Mouse (Mus musculus): ENCODE data around the gene Ckm. TPM values are rescaled to one million over a fixed set of nuclear protein-coding genes. Genes with fewer than 3 reads are reported as not detected.
A peak's percentile ranks its signal among the peaks of the same experiment; 100 is the strongest.

Ckm gene
- polyA plus RNA-seq, 1 experiment = not detected

DNA sequence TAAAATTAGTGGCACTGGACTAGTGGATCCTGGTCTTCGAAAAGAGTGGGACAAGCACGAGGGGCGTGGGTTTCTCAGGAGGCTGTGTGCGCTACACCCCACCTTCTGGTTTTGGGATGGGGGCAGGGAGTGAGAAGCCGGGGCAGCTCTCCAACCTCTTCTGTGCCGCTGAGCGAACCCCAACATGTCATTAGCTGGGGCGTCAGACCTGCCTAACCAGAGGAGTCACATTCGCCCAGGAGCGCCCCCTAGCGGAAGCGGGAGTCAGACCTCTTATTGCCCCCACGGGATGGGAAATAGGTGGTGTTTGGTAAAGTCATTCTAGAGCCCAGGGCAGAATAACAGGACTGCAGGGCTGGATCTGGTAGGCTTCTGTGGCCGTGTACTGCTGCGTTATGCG is 42.9 kb upstream of the Ckm start:
- Histone ChIP-seq H3K4me3 (ENCODE audit: insufficient read depth, low read depth, low read length) (peak overlapping the region; percentile 65), H3K4me1 (ENCODE audit: control insufficient read depth, insufficient read depth, low read length) (peaks cover 26% of the 10 kb centered on the region), H3K27ac (ENCODE audit: insufficient read depth, low read depth, low read length) (no peak overlapping the region)
- 6% methylated on average over 16 of the region's 16 CpGs for WGBS
- peak; percentile 72 for TF ChIP-seq CTCF (IDR thresholded peaks at IDR 0.05; ENCODE audit: insufficient read depth, low read depth, low read length)
- no peak for TF ChIP-seq POLR2A (IDR thresholded peaks at IDR 0.05; ENCODE audit: insufficient read depth, low read depth, low read length)

DNA sequence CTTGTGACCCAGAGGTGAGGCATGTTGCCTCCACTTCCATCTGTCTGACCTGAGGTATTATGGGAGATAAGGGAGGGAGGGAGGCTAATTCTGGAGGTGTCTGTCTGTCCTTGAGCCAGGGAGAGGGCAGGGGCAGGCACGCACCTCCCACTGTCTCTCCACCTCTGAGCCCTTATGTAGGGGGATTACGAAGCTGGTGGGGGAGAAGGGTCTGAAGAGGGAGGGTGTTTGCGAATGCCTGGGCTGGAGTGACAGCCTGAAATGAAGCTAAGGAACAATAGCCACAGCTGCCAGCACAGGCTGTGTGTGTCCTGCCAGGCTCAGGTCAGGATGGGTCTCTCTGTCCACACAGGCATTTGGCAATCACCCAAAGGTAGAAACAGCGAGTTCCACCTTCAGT is 42.3 kb upstream of the Ckm start:
- H3K4me3 ChIP-seq (ENCODE audit: insufficient read depth, low read depth, low read length) = no peak overlapping the region
- 53% methylated on average over 4 of the region's 4 CpGs for WGBS
- H3K27ac ChIP-seq (ENCODE audit: insufficient read depth, low read depth, low read length) = no peak overlapping the region
- H3K4me1 ChIP-seq (ENCODE audit: control insufficient read depth, insufficient read depth, low read length) = peaks cover 26% of the 10 kb centered on the region
- TF ChIP-seq CTCF (IDR thresholded peaks at IDR 0.05; ENCODE audit: insufficient read depth, low read depth, low read length) = no peak
- no peak for TF ChIP-seq POLR2A (IDR thresholded peaks at IDR 0.05; ENCODE audit: insufficient read depth, low read depth, low read length)

DNA sequence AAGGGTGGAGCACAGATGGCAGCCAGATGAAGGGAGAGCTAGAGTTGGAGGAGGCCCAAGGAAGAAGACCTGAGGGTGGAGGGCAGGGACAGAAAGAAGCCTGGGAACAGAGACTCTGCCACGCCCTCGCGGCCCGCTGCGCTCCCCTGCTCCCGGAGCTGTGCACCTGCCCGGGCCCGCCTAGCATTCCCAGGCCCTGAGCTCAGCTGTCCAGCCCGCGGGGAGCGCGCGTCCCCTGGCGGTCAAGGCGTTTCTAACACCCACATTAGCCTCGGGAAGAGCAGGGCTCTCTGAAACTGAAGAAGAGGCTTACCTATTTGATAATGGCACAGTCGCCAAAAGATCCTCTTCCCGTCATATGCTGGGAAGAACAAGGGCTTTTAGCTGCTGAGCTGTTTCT is 40.7 kb upstream of the Ckm start:
- Histone ChIP-seq H3K27ac (ENCODE audit: insufficient read depth, low read depth, low read length) (no peak overlapping the region), H3K4me3 (ENCODE audit: insufficient read depth, low read depth, low read length) (no peak overlapping the region), H3K4me1 (ENCODE audit: control insufficient read depth, insufficient read depth, low read length) (peaks cover 24% of the 10 kb centered on the region)
- WGBS = 11% methylated on average over 18 of the region's 18 CpGs
- TF ChIP-seq CTCF (IDR thresholded peaks at IDR 0.05; ENCODE audit: insufficient read depth, low read depth, low read length) (peak; percentile 50; the same call in 1 of the 2 replicates), POLR2A (IDR thresholded peaks at IDR 0.05; ENCODE audit: insufficient read depth, low read depth, low read length) (no peak)

DNA sequence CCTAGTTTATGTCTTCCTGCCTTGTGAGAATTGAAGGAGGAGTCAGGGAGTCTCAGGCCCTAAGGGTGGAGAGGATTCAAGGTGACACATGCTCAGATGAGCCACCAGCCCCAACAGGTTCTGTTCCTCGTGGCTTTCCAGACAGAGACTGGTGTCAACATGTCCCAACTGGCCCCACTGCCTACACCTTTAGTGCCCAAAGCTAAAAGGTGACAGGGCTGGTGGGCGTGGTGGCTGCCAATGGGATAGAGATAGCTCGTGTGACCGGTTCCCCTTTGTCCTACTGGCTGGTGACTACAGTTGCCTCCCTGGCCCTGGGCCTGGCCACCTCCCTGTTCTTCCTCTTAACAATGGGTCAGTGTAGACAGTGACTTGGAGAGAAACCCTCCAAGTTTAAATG is 39.2 kb upstream of the Ckm start:
- TF ChIP-seq POLR2A (IDR thresholded peaks at IDR 0.05; ENCODE audit: insufficient read depth, low read depth, low read length) (no peak), CTCF (IDR thresholded peaks at IDR 0.05; ENCODE audit: insufficient read depth, low read depth, low read length) (no peak)
- Histone ChIP-seq H3K27ac (ENCODE audit: insufficient read depth, low read depth, low read length) (no peak overlapping the region), H3K4me3 (ENCODE audit: insufficient read depth, low read depth, low read length) (no peak overlapping the region), H3K4me1 (ENCODE audit: control insufficient read depth, insufficient read depth, low read length) (peaks cover 26% of the 10 kb centered on the region)
- 81% methylated on average over 4 of the region's 4 CpGs for WGBS

DNA sequence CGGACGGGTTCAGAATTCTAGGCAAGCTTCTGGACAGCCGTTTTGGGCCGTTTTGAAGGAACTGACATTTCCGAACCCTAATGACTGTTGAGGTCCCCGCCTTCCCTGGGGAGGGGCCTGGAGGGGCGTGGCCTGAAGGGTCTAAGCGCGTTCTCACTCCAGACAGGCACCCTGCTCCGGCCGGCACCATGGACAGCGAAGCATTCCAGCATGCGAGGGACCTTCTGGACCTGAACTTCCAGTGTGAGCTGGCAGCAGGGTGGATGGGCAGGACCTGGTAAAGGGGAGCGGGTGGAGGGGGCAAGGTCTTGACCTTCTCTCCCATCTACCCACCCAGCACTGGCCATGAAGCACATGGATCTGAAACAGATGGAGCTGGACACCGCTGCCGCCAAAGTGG is 36.2 kb upstream of the Ckm start:
- Histone ChIP-seq H3K4me1 (ENCODE audit: control insufficient read depth, insufficient read depth, low read length) (peaks cover 9% of the 10 kb centered on the region), H3K4me3 (ENCODE audit: insufficient read depth, low read depth, low read length) (no peak overlapping the region), H3K27ac (ENCODE audit: insufficient read depth, low read depth, low read length) (no peak overlapping the region)
- TF ChIP-seq POLR2A (IDR thresholded peaks at IDR 0.05; ENCODE audit: insufficient read depth, low read depth, low read length) (no peak), CTCF (IDR thresholded peaks at IDR 0.05; ENCODE audit: insufficient read depth, low read depth, low read length) (no peak)
- 36% methylated on average over 16 of the region's 16 CpGs for WGBS

DNA sequence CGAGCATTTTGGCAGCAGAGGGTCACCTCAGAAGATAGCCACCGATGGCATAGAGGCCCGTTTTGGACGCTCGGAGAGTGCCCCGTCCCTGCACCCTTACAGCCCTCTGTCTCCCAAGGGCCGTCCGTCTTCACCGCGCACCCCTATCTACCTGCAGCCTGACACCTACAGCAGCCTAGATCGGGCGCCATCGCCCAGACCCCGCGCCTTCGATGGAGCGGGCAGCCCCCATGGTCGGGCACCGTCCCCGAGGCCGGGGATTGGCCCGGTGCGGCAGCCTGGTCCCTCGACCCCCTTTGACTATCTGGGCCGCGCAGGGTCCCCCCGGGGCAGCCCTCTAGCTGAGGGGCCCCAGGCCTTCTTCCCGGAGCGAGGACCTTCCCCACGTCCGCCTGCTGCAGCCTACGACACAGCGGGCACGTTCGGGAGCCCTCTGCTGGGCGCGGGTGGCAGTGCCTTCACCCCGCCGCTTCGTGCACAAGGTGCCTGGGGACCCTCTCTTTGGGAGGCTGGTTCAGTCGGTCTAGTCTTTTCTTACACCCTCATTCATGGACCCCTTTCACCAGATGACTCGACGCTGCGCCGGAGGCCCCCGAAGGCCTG is 34.7 kb upstream of the Ckm start:
- no peak overlapping the region for H3K27ac ChIP-seq (ENCODE audit: insufficient read depth, low read depth, low read length)
- WGBS = 10% methylated on average over 46 of the region's 46 CpGs
- H3K4me1 ChIP-seq (ENCODE audit: control insufficient read depth, insufficient read depth, low read length) = peaks cover 9% of the 10 kb centered on the region
- H3K4me3 ChIP-seq (ENCODE audit: insufficient read depth, low read depth, low read length) = peak overlapping the region; percentile 50
- TF ChIP-seq CTCF (IDR thresholded peaks at IDR 0.05; ENCODE audit: insufficient read depth, low read depth, low read length) (peak; percentile 86), POLR2A (IDR thresholded peaks at IDR 0.05; ENCODE audit: insufficient read depth, low read depth, low read length) (peak; percentile 48; the same call in 1 of the 2 replicates)

DNA sequence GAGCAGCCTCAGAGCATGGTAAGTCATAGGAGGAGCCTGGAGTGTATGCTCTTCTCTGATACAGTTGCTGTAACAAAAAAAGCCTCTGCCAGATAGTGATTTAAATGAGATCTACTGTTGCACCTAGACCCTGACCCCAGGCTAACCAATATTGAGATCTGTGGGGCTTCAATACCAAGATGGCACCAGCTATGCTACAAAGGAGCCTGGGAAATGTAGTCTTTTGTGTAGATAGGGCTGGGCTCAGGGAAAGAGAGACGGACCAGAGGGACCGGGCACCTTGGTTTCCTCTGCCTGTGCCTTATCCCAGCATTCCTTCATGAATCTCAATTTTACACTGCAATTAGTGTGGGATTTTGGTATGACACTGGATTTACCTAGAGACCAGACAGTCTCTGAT is 31.2 kb upstream of the Ckm start:
- WGBS = 86% methylated on average over 2 of the region's 2 CpGs
- TF ChIP-seq POLR2A (IDR thresholded peaks at IDR 0.05; ENCODE audit: insufficient read depth, low read depth, low read length) (no peak), CTCF (IDR thresholded peaks at IDR 0.05; ENCODE audit: insufficient read depth, low read depth, low read length) (no peak)
- no peak overlapping the region for H3K27ac ChIP-seq (ENCODE audit: insufficient read depth, low read depth, low read length)
- H3K4me1 ChIP-seq (ENCODE audit: control insufficient read depth, insufficient read depth, low read length) = peaks cover 9% of the 10 kb centered on the region
- no peak overlapping the region for H3K4me3 ChIP-seq (ENCODE audit: insufficient read depth, low read depth, low read length)

DNA sequence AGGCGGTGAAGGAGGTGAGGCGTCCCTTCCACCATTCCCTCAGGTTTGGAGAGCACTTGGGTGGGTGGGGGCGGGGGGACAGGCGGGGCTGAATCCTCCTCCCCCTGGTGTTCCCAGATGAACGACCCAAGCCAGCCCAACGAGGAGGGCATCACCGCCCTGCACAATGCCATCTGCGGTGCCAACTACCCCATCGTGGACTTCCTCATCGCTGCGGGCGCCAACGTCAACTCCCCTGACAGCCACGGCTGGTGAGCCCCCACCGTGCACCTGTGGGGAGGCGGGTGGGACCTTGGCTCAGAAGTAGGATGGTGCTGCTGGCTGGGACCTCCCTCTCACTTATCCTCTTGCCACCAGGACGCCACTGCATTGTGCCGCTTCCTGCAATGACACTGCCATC is 29.2 kb upstream of the Ckm start:
- TF ChIP-seq POLR2A (IDR thresholded peaks at IDR 0.05; ENCODE audit: insufficient read depth, low read depth, low read length) (no peak), CTCF (IDR thresholded peaks at IDR 0.05; ENCODE audit: insufficient read depth, low read depth, low read length) (no peak)
- 75% methylated on average over 18 of the region's 18 CpGs for WGBS
- Histone ChIP-seq H3K27ac (ENCODE audit: insufficient read depth, low read depth, low read length) (no peak overlapping the region), H3K4me3 (ENCODE audit: insufficient read depth, low read depth, low read length) (no peak overlapping the region), H3K4me1 (ENCODE audit: control insufficient read depth, insufficient read depth, low read length) (no peaks in the 10 kb centered on the region)

DNA sequence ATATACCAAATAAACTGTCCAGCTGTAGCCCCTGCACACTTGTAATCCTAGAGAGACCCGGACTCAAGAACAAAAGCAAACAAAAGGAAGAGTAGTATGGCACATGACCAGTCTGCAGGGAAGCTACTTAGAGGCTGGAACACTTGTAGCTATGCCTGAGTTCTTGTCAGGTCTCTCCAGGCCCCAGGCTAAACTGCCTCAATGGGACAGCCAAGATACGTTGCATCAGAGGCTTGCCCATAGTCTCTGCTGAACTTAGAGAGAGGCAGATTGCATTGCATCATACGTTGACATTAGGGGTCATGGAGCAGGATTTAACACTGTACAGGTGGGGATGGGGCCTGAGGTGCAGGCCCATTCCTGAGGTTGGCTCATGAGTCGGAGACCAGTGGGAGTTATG is 28.6 kb upstream of the Ckm start:
- Histone ChIP-seq H3K27ac (ENCODE audit: insufficient read depth, low read depth, low read length) (no peak overlapping the region), H3K4me1 (ENCODE audit: control insufficient read depth, insufficient read depth, low read length) (no peaks in the 10 kb centered on the region), H3K4me3 (ENCODE audit: insufficient read depth, low read depth, low read length) (no peak overlapping the region)
- no peak for TF ChIP-seq POLR2A (IDR thresholded peaks at IDR 0.05; ENCODE audit: insufficient read depth, low read depth, low read length)
- no peak for TF ChIP-seq CTCF (IDR thresholded peaks at IDR 0.05; ENCODE audit: insufficient read depth, low read depth, low read length)
- WGBS = 92% methylated on average over 4 of the region's 4 CpGs

DNA sequence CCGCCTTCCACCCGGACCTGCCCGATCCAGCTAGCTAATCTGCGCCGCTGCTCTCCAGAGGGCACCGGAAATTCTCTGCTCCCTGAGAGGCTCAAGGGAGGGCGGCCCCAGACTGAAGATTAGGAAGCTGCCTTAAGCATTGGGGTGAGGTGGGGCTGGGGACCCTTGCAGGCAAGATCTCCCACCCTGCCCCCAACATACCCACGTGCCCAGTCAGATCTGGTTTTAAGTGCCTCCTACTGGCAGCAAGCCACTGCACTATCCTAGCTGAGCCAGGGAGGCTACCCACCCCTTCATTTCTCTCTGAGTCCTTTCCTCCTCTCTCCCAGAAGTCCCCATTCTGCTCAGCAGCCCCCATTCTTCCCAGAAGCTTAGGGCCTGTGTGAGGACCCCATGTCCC is 26.5 kb upstream of the Ckm start:
- WGBS = 75% methylated on average over 8 of the region's 8 CpGs
- no peaks in the 10 kb centered on the region for H3K4me1 ChIP-seq (ENCODE audit: control insufficient read depth, insufficient read depth, low read length)
- no peak overlapping the region for H3K27ac ChIP-seq (ENCODE audit: insufficient read depth, low read depth, low read length)
- no peak for TF ChIP-seq POLR2A (IDR thresholded peaks at IDR 0.05; ENCODE audit: insufficient read depth, low read depth, low read length)
- TF ChIP-seq CTCF (IDR thresholded peaks at IDR 0.05; ENCODE audit: insufficient read depth, low read depth, low read length) = no peak
- no peak overlapping the region for H3K4me3 ChIP-seq (ENCODE audit: insufficient read depth, low read depth, low read length)

All from olfactory bulb, adult 2 months (tissue).